Mouse (Mus musculus): Measurements from ENCODE around the gene Tsen34. TPM values are rescaled to one million over a fixed set of nuclear protein-coding genes. Genes with fewer than 3 reads are reported as not detected.

The Tsen34 gene
- polyA plus RNA-seq, 1 experiment from 2014 or later = 286 TPM

GRCm38 (mm10) chr7:3665215-3666114 lies 27.2 kb upstream of the Tsen34 start, which contains the start of gene Leng1:
Gene Leng1, minus strand, starts transcription at chr7:3665840.
- ATAC-seq (replicated peaks; ENCODE audit: low FRiP score) = peak; percentile 98
- Histone ChIP-seq H3K9ac (peak within 1 kb of the TSS; percentile 79), H3K36me3 (peaks cover 37% of the 10 kb centered on the region), H3K4me2 (peak within 1 kb of the TSS; percentile 66), H3K27me3 (no peaks in the 10 kb centered on the region), H3K9me3 (replicated peaks) (no peaks in the 10 kb centered on the region), H3K27ac (peak within 1 kb of the TSS; percentile 93), H3K4me3 (replicated peaks) (peak within 1 kb of the TSS; percentile 82), H3K4me1 (peaks cover 33% of the 10 kb centered on the region)
- WGBS = 4% methylated on average over 45 of the region's 45 CpGs

GRCm38 (mm10) chr7:3666921-3667391 lies 25.7 kb upstream of the Tsen34 start:
- H3K36me3 ChIP-seq = peaks cover 22% of the 10 kb centered on the region
- H3K27me3 ChIP-seq = no peaks in the 10 kb centered on the region
- peak overlapping the region; percentile 67 for H3K27ac ChIP-seq
- H3K4me3 ChIP-seq (replicated peaks) = peak overlapping the region; percentile 24
- no peak for ATAC-seq (replicated peaks; ENCODE audit: low FRiP score)
- H3K4me1 ChIP-seq = peaks cover 33% of the 10 kb centered on the region
- H3K9ac ChIP-seq = peak overlapping the region; percentile 1; the same call in 1 of the 2 replicates
- H3K9me3 ChIP-seq (replicated peaks) = no peaks in the 10 kb centered on the region
- WGBS = 22% methylated on average over 14 of the region's 14 CpGs
- peak overlapping the region; percentile 45 for H3K4me2 ChIP-seq

GRCm38 (mm10) chr7:3674507-3675227 lies 18.0 kb upstream of the Tsen34 start:
- WGBS = 73% methylated on average over 10 of the region's 10 CpGs
- Histone ChIP-seq H3K27me3 (no peaks in the 10 kb centered on the region), H3K4me3 (replicated peaks) (no peak overlapping the region), H3K4me2 (no peak overlapping the region), H3K4me1 (no peaks in the 10 kb centered on the region), H3K36me3 (peaks cover 18% of the 10 kb centered on the region), H3K27ac (no peak overlapping the region), H3K9me3 (replicated peaks) (no peaks in the 10 kb centered on the region), H3K9ac (no peak overlapping the region)
- ATAC-seq (replicated peaks; ENCODE audit: low FRiP score) = peak; percentile 83

- Histone ChIP-seq H3K36me3 (peaks cover 19% of the 10 kb centered on the region), H3K4me3 (replicated peaks) (no peak overlapping the region), H3K27ac (no peak overlapping the region), H3K4me1 (no peaks in the 10 kb centered on the region), H3K4me2 (no peak overlapping the region), H3K27me3 (no peaks in the 10 kb centered on the region), H3K9ac (no peak overlapping the region), H3K9me3 (replicated peaks) (no peaks in the 10 kb centered on the region)
- WGBS = 82% methylated on average over 3 of the region's 3 CpGs
- ATAC-seq (replicated peaks; ENCODE audit: low FRiP score) = no peak
Measured at GRCm38 (mm10) chr7:3675228-3675548, 17.5 kb upstream of the Tsen34 start.

- H3K36me3 ChIP-seq = peaks cover 27% of the 10 kb centered on the region
- H3K4me2 ChIP-seq = peak overlapping the region; percentile 41
- 90% methylated on average over 12 of the region's 12 CpGs for WGBS
- no peak overlapping the region for H3K27ac ChIP-seq
- no peak overlapping the region for H3K9ac ChIP-seq
- H3K27me3 ChIP-seq = no peaks in the 10 kb centered on the region
- no peaks in the 10 kb centered on the region for H3K4me1 ChIP-seq
- ATAC-seq (replicated peaks; ENCODE audit: low FRiP score) = no peak
- no peaks in the 10 kb centered on the region for H3K9me3 ChIP-seq (replicated peaks)
- H3K4me3 ChIP-seq (replicated peaks) = peak overlapping the region; percentile 28; the same call in 1 of the 2 replicates
Measured at GRCm38 (mm10) chr7:3676371-3676770, 16.3 kb upstream of the Tsen34 start.

GRCm38 (mm10) chr7:3677342-3677741 lies 15.3 kb upstream of the Tsen34 start, which contains the start of gene Tmc4:
Gene Tmc4, minus strand, starts transcription at chr7:3677553.
- Histone ChIP-seq H3K27me3 (no peaks in the 10 kb centered on the region), H3K27ac (no peak within 1 kb of the TSS), H3K4me2 (peak within 1 kb of the TSS; percentile 41), H3K36me3 (peaks cover 36% of the 10 kb centered on the region), H3K4me3 (replicated peaks) (peak within 1 kb of the TSS; percentile 28), H3K4me1 (no peaks in the 10 kb centered on the region), H3K9me3 (replicated peaks) (no peaks in the 10 kb centered on the region), H3K9ac (peak within 1 kb of the TSS; percentile 11; the same call in 1 of the 2 replicates)
- WGBS = 47% methylated on average over 9 of the region's 9 CpGs
- peak; percentile 57; the same call in 1 of the 2 replicates for ATAC-seq (replicated peaks; ENCODE audit: low FRiP score)

- Histone ChIP-seq H3K9me3 (replicated peaks) (no peaks in the 10 kb centered on the region), H3K4me2 (no peak overlapping the region), H3K27ac (no peak overlapping the region), H3K27me3 (no peaks in the 10 kb centered on the region), H3K36me3 (peaks cover 77% of the 10 kb centered on the region), H3K9ac (no peak overlapping the region), H3K4me1 (no peaks in the 10 kb centered on the region), H3K4me3 (replicated peaks) (no peak overlapping the region)
- WGBS = 92% methylated on average over 10 of the region's 10 CpGs
- no peak for ATAC-seq (replicated peaks; ENCODE audit: low FRiP score)
Measured at GRCm38 (mm10) chr7:3683908-3684550, 8.6 kb upstream of the Tsen34 start.

GRCm38 (mm10) chr7:3684698-3685097 lies 8.0 kb upstream of the Tsen34 start:
- 93% methylated on average over 8 of the region's 8 CpGs for WGBS
- Histone ChIP-seq H3K4me3 (replicated peaks) (no peak overlapping the region), H3K4me2 (no peak overlapping the region), H3K36me3 (peaks cover 72% of the 10 kb centered on the region), H3K9ac (no peak overlapping the region), H3K4me1 (no peaks in the 10 kb centered on the region), H3K27ac (no peak overlapping the region), H3K9me3 (replicated peaks) (no peaks in the 10 kb centered on the region), H3K27me3 (no peaks in the 10 kb centered on the region)
- ATAC-seq (replicated peaks; ENCODE audit: low FRiP score) = no peak

- Histone ChIP-seq H3K4me2 (no peak overlapping the region), H3K9ac (no peak overlapping the region), H3K27ac (no peak overlapping the region), H3K36me3 (peaks cover 75% of the 10 kb centered on the region), H3K9me3 (replicated peaks) (no peaks in the 10 kb centered on the region), H3K4me1 (no peaks in the 10 kb centered on the region), H3K4me3 (replicated peaks) (no peak overlapping the region), H3K27me3 (no peaks in the 10 kb centered on the region)
- no peak for ATAC-seq (replicated peaks; ENCODE audit: low FRiP score)
- WGBS = 86% methylated on average over 31 of the region's 31 CpGs
Measured at GRCm38 (mm10) chr7:3685400-3686187, 7.1 kb upstream of the Tsen34 start.

GRCm38 (mm10) chr7:3691919-3692318 lies 744 bp upstream of the Tsen34 start:
- H3K9ac ChIP-seq = peak overlapping the region; percentile 90
- H3K27me3 ChIP-seq = no peaks in the 10 kb centered on the region
- no peak for ATAC-seq (replicated peaks; ENCODE audit: low FRiP score)
- peak overlapping the region; percentile 76 for H3K4me3 ChIP-seq (replicated peaks)
- H3K4me1 ChIP-seq = peaks cover 25% of the 10 kb centered on the region
- H3K27ac ChIP-seq = peak overlapping the region; percentile 99
- H3K36me3 ChIP-seq = peaks cover 42% of the 10 kb centered on the region
- peak overlapping the region; percentile 90 for H3K4me2 ChIP-seq
- WGBS = 18% methylated on average over 3 of the region's 3 CpGs
- no peaks in the 10 kb centered on the region for H3K9me3 ChIP-seq (replicated peaks)

Measured in kidney, embryonic 15.5 days (tissue).